Mouse (Mus musculus) spleen, adult 2 months (tissue): ENCODE measurements around the gene Snupn.

Experiments used
- CTCF ChIP-seq: fragments of 200-500 bp; IDR thresholded peaks from 2 replicates; pipeline ENCODE4 v1.5.1; 2011; ENCODE audit warnings: mild to moderate bottlenecking, inconsistent platforms; ENCODE audit not compliant: insufficient read depth, insufficient read length, insufficient replicate concordance; ENCODE audit errors: extremely low read depth
- POLR2A ChIP-seq: fragments of 200-500 bp; IDR thresholded peaks from 2 replicates; pipeline ENCODE4 v1.6.1; 2011; ENCODE audit warnings: low read depth, low read length, inconsistent platforms

DNA sequence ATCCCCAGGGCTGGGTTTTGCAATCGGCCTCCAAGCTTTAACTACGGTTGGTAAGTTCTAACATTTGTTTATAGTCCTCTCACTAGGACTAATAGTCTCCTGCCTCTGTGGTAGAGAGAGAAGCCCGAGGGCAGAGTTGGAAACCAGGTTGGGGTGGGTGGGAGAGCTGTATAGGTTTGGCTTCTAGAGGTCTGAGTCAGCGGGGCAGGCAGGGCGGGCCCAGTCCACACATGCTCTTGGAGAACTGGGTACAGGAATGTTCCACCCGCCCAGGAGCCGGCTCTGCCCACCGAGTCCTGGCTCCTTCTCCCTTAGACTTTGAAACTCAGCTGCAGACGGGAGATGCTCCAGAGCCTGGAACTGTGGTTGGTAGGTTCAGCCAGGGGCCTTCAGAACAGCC lies 36.7 kb upstream of the Snupn start:
- TF ChIP-seq POLR2A (no peak), CTCF (no peak)
